Mouse (Mus musculus): ENCODE results near the gene Arhgap24.

Arhgap24 gene

GRCm38 (mm10) chr5:102692487-102692886 is 211.3 kb downstream of the Arhgap24 start:
- DNase-seq = peak; percentile 62

GRCm38 (mm10) chr5:102693192-102693591 is 212.0 kb downstream of the Arhgap24 start:
- DNase-seq = no peak

DNA sequence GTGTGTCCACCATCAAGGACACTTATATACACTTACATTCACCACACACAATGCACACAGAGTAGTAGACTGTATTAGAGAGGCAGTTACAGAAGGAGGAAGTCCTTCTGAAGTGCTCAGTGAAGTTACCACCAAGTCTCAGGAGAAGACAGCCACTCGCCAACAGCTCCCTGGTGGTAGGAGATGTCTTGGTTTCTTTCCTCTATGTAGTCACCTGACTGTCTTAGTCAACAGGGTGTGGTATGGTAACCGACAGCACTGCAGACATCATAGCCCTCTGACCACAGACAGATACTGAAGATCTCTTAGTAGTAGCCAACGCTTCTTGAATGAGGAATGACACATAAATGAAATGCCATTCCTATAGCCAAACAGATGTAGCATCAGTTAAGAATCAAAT is 212.7 kb downstream of the Arhgap24 start:
- no peak for DNase-seq

GRCm38 (mm10) chr5:102697784-102698183 is 216.6 kb downstream of the Arhgap24 start:
- no peak for DNase-seq

GRCm38 (mm10) chr5:102698396-102698795 is 217.2 kb downstream of the Arhgap24 start:
- no peak for DNase-seq

GRCm38 (mm10) chr5:102698891-102699290 is 217.7 kb downstream of the Arhgap24 start:
- no peak for DNase-seq

DNA sequence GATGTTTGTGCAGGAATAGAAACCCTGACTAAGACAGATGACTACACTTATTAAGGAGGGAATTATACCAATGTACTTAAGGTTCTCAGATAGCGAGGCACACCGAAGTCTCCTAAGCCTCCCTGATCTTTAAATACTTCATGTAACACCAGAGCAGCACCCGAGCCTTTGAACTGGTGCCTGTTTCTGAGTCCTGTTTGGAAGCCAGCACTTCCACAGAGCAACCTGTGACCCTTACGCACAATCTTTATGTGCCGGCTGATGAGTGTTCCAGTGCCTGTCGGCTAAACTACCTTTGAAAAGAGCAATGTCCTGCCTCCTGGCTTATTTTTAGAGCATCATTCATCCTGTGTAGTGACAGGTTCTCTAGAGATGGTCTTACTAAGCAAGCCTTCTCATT is 221.4 kb downstream of the Arhgap24 start:
- no peak for DNase-seq

GRCm38 (mm10) chr5:102703325-102704099 is 222.3 kb downstream of the Arhgap24 start:
- peak; percentile 75 for DNase-seq

- no peak for DNase-seq
These were observed 224.0 kb downstream of the Arhgap24 start for GRCm38 (mm10) chr5:102705170-102705569.

GRCm38 (mm10) chr5:102710336-102710735 is 229.1 kb downstream of the Arhgap24 start:
- DNase-seq = no peak

GRCm38 (mm10) chr5:102719368-102719972 is 238.3 kb downstream of the Arhgap24 start:
- no peak for DNase-seq

DNA sequence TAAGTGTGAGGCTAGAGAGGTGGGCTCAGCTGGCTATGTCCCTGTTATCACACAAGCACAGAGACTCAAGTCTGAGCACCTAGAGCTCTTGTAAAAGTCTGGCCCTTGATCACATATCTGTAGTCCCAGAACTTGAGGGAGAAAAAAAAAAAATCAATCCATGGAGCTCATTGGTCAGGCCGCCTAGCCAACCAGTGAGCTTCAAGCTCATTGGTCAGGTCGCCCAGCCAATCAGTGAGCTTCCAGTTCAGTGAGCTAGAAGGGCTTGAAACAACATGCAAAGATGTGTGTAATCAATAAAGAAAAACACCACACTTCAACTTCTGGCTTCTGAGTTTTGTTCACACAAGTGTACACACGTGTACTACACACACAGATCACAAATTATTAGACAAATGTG is 242.4 kb downstream of the Arhgap24 start:
- DNase-seq = no peak

GRCm38 (mm10) chr5:102724813-102725348 is 243.7 kb downstream of the Arhgap24 start:
- no peak for DNase-seq

DNA sequence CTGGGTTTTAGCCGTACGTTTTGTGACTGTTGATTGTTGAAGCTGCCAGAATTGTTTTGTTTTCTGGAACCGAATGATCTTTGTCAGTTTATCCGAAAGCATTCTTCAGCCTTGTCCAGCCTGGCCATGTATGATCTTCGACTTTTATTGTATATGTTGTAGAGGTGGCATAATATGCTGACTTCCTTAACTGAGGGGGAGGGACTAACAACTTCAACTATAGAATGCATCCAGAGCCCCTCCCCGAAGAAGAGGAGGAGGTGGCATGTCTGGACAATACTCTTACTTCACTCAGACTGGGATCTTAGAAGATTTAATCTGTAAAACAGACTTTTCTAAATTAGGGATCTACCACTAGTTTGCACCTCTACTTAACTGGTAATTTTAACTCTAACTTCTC is 244.2 kb downstream of the Arhgap24 start:
- DNase-seq = no peak

- no peak for DNase-seq
These were observed 245.8 kb downstream of the Arhgap24 start for GRCm38 (mm10) chr5:102726985-102727384.

GRCm38 (mm10) chr5:102728531-102728930 is 247.3 kb downstream of the Arhgap24 start:
- no peak for DNase-seq

DNA sequence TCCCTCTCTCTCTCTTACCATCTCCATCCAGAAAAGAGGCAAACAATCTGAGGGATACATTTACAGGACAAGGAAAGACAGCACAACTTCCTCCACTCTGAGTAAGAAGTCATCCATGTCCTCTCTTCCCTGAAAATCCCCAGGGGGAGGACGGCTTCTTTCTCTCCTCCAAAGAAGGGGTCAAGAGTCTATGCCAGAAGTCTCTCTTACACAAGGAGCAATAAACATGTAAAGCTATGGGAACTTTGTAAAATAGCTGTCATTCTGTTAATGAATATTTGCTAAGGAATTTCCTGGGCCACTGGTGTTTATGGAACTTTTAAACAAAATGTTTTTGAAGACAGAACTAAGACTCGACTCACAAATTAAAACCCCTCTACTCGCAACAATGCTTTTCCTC is 248.3 kb downstream of the Arhgap24 start:
- DNase-seq = no peak

- no peak for DNase-seq
These were observed 254.9 kb downstream of the Arhgap24 start for GRCm38 (mm10) chr5:102736131-102736530.

DNA sequence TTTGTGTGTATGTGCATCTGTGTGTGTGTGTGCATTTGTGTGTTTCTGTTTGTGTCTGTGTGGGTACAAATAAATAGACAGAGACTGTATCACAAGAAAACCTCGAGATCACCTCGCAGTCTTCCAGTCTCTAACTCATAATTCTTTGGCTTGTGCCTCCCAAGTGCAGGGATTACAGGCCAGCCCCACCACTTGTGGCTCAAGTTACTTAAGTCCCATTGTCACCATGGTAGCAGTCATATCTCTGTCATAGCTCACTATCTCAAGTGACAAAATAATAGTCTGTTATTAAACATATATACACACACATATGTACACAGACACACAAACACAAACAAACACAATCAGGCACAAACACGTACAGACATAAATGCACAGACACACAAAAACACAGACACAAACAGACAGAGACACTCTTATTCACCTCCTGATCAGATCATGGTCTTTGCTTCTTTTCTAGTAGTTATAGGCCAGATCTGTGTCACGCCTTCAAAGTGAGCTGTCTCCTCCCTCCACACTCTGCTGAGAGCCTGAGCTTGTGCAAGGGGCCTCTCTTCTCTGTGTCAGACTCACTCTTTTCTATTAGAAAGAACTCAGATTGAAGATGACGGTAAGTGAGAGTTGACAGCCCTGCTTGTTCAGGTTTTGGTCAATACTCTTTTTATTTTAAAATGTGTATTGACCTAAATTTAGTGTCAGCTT is 261.5 kb downstream of the Arhgap24 start:
- no peak for DNase-seq

GRCm38 (mm10) chr5:102743436-102743835 is 262.2 kb downstream of the Arhgap24 start:
- DNase-seq = no peak

- no peak for DNase-seq
These were observed 262.9 kb downstream of the Arhgap24 start for GRCm38 (mm10) chr5:102744051-102744450.

GRCm38 (mm10) chr5:102748146-102748545 is 267.0 kb downstream of the Arhgap24 start:
- no peak for DNase-seq

GRCm38 (mm10) chr5:102749020-102749419 is 267.8 kb downstream of the Arhgap24 start:
- peak; percentile 46 for DNase-seq

- DNase-seq = no peak
These were observed 269.5 kb downstream of the Arhgap24 start for GRCm38 (mm10) chr5:102750674-102751073.
